Mouse (Mus musculus) embryonic fibroblast, embryonic 13.5 days (primary cell): ENCODE results near the gene Zc3h12b.

Experiments
- CTCF ChIP-seq: IDR thresholded peaks from 2 replicates; pipeline ENCODE4 v1.5.1; 2011; ENCODE audit warnings: mild to moderate bottlenecking, control low read depth, low read length, moderate library complexity, borderline replicate concordance; ENCODE audit not compliant: insufficient read depth
- POLR2A ChIP-seq: IDR thresholded peaks from 2 replicates; pipeline ENCODE4 v1.6.1; 2011; ENCODE audit warnings: low read depth, mild to moderate bottlenecking, control low read depth, low read length, moderate library complexity

DNA sequence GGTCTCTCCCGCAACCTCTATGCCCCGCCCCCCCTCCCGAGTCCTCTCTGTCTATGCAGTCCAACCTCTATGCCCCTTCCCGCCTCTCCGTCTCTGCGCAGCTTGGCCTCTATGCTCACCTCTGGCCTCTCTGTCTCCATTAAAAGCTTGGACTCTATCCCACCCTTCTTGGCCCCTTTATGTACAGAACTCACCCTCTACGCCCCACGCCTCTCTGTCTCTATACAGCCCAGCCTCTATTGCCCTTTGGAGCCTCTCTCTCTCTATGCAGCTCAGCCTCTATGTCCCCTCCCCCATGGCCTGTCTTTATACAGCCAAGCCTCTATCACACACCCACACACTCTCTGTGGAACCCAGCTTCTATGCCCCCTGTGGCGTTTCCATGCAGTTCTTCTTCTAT, 258.5 kb downstream of the Zc3h12b start:
- TF ChIP-seq CTCF (no peak), POLR2A (no peak)
